ENCODE assay signal across 8 mouse cellular contexts in the genomic region with DNA sequence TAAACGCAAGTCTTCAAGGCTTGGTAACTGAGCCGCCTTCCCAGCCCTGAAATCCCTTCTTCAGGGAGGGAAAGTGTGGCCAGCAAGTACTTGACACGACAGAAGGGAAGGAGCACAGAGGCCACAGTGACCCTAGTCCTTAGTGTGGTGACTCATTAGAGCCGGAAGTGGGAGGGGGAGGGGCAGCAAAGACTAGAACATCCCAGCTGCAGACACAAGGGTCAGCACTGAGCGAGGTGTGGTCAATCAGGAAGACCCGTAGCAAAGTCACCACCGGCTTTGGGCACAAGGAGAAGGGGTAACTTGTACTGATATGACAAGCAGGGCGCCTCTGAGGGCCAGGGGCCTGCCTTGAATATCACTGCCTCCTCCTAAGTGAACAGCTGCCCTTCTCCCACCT. TPM values are rescaled to one million over a fixed set of nuclear protein-coding genes. Genes with fewer than 3 reads are reported as not detected.
DNase-seq lines count a peak whose midpoint lies in the region; ATAC-seq lines count a peak whose summit lies in the region.

No protein-coding gene starts in this region.

- peak; percentile 55 to 71 for DNase-seq in adrenal gland, adult (ENCODE audit: inconsistent age in 2 of 2, low spot score in 1 of 2)
- no peak for DNase-seq in adrenal gland, adult 8-10 months
- peak; percentile 53 for DNase-seq in gastrocnemius, adult 18-20 months (ENCODE audit: low spot score)
- DNase-seq in kidney, adult 8-10 months, result peak; percentile 41 to 54
- peak; percentile 70 for DNase-seq in lung, postnatal 10 days
- DNase-seq in ovary, postnatal 10 days (ENCODE audit: low spot score), result no peak
- DNase-seq in ovary, adult 18-20 months (ENCODE audit: low spot score), result no peak

- no peak for ATAC-seq in activated CD4-positive, CD25-positive, alpha-beta regulatory T cell, adult 4 months

RNA-seq across cellular contexts. Expression of a gene that starts 8.9 kb away (rescaled TPM):
- 10 to 100 TPM; 31.2 to 44.5 (median 39.4) TPM for total RNA-seq in adrenal gland, adult 8-10 months (2022)
- total RNA-seq in gastrocnemius, adult 18-20 months (2021), result 10 to 100 TPM; 16.0 to 17.2 TPM
- 1 to 10 TPM; 2.8 to 4.0 TPM for polyA plus RNA-seq in activated CD4-positive, CD25-positive, alpha-beta regulatory T cell, adult 4 months (2017; shearing (Covaris generic))

RNA-seq across cellular contexts. Expression of a gene that starts 13.0 kb away (rescaled TPM):
- total RNA-seq in adrenal gland, adult 8-10 months (2022), result 10 to 100 TPM; 45.5 to 52.4 (median 47.4) TPM
- 10 to 100 TPM; 19.2 to 19.8 TPM for total RNA-seq in gastrocnemius, adult 18-20 months (2021)
- 10 to 100 TPM in 1 of 2 experiments, 1 to 10 TPM in 1; 8.9 to 11.4 TPM for polyA plus RNA-seq in activated CD4-positive, CD25-positive, alpha-beta regulatory T cell, adult 4 months (2017; shearing (Covaris generic))

RNA-seq across cellular contexts. Expression of a gene that starts 23.2 kb away (rescaled TPM):
- total RNA-seq in adrenal gland, adult 8-10 months (2022), result 100 to 1,000 TPM; 119 to 236 (median 168) TPM
- total RNA-seq in gastrocnemius, adult 18-20 months (2021), result 100 to 1,000 TPM; 403 to 443 TPM
- polyA plus RNA-seq in activated CD4-positive, CD25-positive, alpha-beta regulatory T cell, adult 4 months (2017; shearing (Covaris generic)), result 10 to 100 TPM; 17.2 to 23.9 TPM

RNA-seq across cellular contexts. Expression of a gene that starts 57.9 kb away (rescaled TPM):
- under 1 TPM in 1 of 4 experiments, not detected in 3; 0.40 TPM for total RNA-seq in adrenal gland, adult 8-10 months (2022)
- total RNA-seq in gastrocnemius, adult 18-20 months (2021), result not detected
- not detected for polyA plus RNA-seq in activated CD4-positive, CD25-positive, alpha-beta regulatory T cell, adult 4 months (2017; shearing (Covaris generic))

RNA-seq across cellular contexts. Expression of a gene that starts 58.9 kb away (rescaled TPM):
- 10 to 100 TPM; 10.8 to 16.2 (median 13.3) TPM for total RNA-seq in adrenal gland, adult 8-10 months (2022)
- 1 to 10 TPM; 5.5 to 7.0 TPM for total RNA-seq in gastrocnemius, adult 18-20 months (2021)
- polyA plus RNA-seq in activated CD4-positive, CD25-positive, alpha-beta regulatory T cell, adult 4 months (2017; shearing (Covaris generic)), result 1 to 10 TPM; 3.0 to 7.5 TPM

Comparison
In these comparisons a context has a peak if more than half of its experiments do, and no peak if none do; other contexts are left out.
1. DNase-seq: peak in adrenal gland, adult (2 of 2), gastrocnemius, adult 18-20 months (single experiment), kidney, adult 8-10 months (2 of 2) and lung, postnatal 10 days (single experiment); none in adrenal gland, adult 8-10 months (single experiment), ovary, postnatal 10 days (single experiment) and ovary, adult 18-20 months (single experiment).